Mouse (Mus musculus): Measurements from ENCODE around the gene Slc12a8.

Slc12a8 gene

DNA sequence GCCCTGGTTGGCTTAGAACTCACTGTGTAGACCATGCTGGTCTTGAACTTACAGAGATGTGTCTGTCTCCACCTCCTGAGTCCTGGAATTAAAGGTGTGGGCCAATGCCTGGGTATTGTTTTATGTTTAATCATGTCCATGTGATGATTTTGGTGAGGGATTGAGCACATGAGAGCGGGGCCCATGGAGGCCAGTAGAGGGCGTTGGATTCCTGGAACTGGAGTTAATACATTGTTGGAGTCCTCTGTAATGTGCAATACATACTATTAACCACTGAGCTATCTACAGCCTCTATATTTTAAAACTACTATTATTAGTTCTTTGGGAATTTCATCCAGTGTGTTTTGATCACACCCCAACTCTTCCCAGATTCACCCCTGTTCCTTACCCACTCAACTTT lies 27.2 kb downstream of the Slc12a8 start:
- no peak for DNase-seq

DNA sequence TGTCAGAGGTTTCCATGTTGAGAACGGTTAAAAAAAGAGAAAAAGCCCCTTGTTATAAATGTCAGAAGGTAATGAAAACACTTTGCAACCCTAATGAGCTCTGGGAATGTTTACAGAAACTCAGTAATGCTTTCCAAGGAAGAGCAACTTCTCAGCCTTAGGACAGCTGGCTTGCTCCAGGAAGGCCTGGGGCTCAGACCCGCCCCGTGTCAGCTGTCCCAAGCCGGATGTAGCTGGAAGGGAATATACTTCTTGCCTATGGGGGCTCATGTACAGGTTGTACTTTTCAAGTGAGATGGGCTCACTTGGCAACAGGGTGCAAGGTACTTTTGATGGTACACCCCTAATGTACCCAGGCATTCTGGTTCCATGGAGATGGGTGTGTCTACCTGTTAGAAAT lies 28.4 kb downstream of the Slc12a8 start:
- DNase-seq, result no peak

GRCm38 (mm10) chr16:33553689-33554342 lies 36.7 kb downstream of the Slc12a8 start:
- no peak for DNase-seq

DNA sequence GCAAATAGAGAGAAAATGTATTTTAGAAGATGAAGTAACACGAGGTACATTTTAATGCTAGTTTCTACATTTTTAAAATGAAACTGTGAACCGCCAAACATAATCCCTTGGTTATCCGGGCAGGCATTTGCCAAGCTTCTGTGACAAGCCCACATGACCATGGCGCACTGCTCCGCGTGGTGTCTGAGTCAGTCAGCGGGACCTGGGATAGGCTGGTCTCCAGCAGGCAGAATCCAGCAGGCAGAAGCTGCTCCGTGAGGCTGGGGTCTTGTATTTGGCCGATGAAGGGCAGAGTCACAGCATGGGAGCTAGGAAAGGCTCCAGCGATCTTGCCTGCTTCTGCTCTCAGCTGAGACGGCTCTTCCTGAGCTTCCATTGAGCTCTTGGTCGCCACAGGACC lies 41.0 kb downstream of the Slc12a8 start:
- DNase-seq, result no peak

DNA sequence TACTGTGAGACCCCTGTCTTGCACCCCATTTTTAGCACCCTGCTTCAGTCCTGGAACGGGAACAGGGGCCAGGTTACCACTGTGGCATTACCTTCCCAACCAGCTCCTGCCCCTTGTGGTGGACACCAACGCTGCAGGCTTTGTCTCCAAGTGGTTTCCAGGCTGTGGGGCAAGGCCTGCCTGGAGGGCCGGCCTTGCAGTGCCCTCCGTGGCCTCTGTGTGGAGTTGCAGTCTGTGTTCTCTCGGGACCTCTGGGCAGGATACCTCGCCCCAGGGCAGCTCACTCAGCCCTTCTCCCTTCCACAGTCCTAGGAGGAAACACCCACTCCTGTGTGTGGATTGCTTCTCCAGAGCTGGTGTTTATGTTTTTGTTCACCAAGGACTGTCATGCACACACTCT lies 43.2 kb downstream of the Slc12a8 start:
- DNase-seq, result peak; percentile 54

GRCm38 (mm10) chr16:33561308-33562009 lies 44.3 kb downstream of the Slc12a8 start:
- no peak for DNase-seq

- DNase-seq, result no peak
These were observed 45.9 kb downstream of the Slc12a8 start for GRCm38 (mm10) chr16:33562874-33563537.

GRCm38 (mm10) chr16:33563538-33564013 lies 46.4 kb downstream of the Slc12a8 start:
- DNase-seq, result no peak

DNA sequence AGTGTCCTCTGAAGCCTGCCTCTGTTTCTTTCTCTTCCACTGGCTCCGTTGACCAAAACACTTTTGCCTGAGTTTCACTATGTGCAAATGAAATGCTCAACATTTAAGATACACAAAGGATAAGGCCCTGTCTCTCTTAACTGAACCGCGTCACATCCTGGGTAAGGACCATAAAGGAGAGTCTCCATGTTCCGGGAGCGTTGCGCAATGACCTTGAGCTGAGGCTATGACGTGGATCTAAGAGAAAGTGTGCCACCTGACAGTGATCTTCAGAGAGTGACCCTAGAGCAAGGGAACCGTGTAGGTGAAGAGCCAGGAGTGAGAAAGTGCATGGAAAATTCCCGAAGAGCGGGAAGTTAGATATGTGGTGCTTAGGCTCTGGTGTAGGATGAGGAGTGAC lies 49.3 kb downstream of the Slc12a8 start:
- DNase-seq, result no peak

DNA sequence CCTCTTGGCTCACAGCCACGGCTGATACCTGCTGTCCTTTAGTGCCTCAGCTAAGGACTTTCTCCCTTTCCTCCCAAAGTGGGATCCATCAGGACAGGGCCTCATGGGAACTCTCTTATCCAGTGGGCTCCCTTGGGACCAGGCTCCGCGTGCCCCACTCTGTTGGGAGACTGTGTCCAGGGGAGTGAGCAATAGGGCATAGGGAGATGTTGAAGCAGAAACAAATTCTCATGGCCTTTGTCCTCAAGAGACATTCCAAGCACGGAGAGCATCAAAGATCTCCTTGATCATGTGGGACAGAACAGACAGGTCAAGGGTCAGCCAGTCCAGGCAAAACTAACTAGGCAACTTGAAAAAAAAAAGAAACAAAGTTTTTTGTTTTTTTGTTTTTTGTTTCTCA lies 50.6 kb downstream of the Slc12a8 start:
- DNase-seq, result no peak

GRCm38 (mm10) chr16:33568269-33569016 lies 51.3 kb downstream of the Slc12a8 start:
- no peak for DNase-seq

- no peak for DNase-seq
These were observed 55.5 kb downstream of the Slc12a8 start for GRCm38 (mm10) chr16:33572646-33573045.

DNA sequence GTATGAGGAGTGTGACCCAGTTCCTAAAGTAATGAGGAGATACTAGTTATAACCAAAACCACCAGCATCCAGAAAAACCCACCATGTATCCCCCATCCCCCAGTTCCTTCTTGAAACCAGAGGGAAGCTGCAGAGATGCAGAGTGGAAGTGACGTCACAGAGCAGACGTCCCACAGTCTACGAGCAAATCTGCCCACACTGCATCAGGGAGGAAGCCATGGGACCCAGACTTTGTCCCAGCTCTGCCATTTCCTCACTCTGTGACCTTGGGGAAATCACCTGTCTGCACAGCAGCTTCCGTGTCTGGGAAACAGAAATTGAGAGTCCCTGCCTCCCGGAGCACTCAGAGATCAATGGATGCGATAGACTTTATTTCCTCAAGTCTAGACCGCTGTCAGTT lies 56.6 kb downstream of the Slc12a8 start:
- DNase-seq, result peak; percentile 12

GRCm38 (mm10) chr16:33575728-33576127 lies 58.6 kb downstream of the Slc12a8 start:
- DNase-seq, result no peak

- DNase-seq, result no peak
These were observed 59.4 kb downstream of the Slc12a8 start for GRCm38 (mm10) chr16:33576271-33577189.

DNA sequence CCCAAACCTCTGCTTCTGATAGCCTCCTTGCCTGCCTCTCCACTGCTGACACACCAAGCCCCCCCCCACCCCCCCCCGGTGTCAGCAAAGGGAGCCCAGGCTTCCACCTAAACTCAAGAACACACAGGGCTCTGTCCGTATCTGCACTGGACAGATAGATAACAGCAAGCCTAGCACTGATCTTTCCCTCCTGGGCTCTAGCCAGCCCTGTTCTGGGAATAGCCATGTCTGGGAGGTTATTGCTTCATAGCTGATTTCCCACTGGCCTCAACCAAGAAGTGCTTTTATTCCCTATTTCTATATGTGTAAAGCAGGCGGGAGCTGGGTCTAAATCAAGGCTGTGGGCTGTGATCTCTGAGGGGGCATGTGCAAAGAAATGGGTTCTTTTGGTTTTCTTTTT lies 61.3 kb downstream of the Slc12a8 start:
- no peak for DNase-seq

- DNase-seq, result no peak
These were observed 63.2 kb downstream of the Slc12a8 start for GRCm38 (mm10) chr16:33580331-33580730.

- DNase-seq, result no peak
These were observed 63.7 kb downstream of the Slc12a8 start for GRCm38 (mm10) chr16:33580736-33581241.

GRCm38 (mm10) chr16:33581661-33582099 lies 64.6 kb downstream of the Slc12a8 start:
- DNase-seq, result no peak

GRCm38 (mm10) chr16:33582495-33582894 lies 65.4 kb downstream of the Slc12a8 start:
- no peak for DNase-seq

- DNase-seq, result no peak
These were observed 66.2 kb downstream of the Slc12a8 start for GRCm38 (mm10) chr16:33583333-33583732.
